Comparison of ENCODE assay signal across 25 mouse cellular contexts in genomic region chr13:101371906-101372305, GRCm38 (mm10).
DNase-seq lines count a peak whose midpoint lies in the region; ATAC-seq lines count a peak whose summit lies in the region.
"Had no signal": no experiment of that assay in that cellular context is flagged by ENCODE, and none has a peak within 500 bp of the region (broad histone marks: within the 10 kb centered on the region; RNA-seq: fewer than 3 reads in every experiment).

No protein-coding gene starts in this region.

- peak; percentile 25 for DNase-seq in kidney, adult 18-20 months
- peak; percentile 20 for DNase-seq in gonadal fat pad, adult 2 months (ENCODE audit: low read depth)
- peak; percentile 39 to 82 for DNase-seq in kidney, postnatal 36 days
- DNase-seq in cerebellum, adult 11 months = no peak
- DNase-seq in frontal cortex, postnatal 10 days (ENCODE audit: low spot score in 2 of 2) = no peak
- DNase-seq: adrenal gland, postnatal 36 days; cerebellum, adult 2 months; cerebellum, postnatal 14 days; gastrocnemius, adult 2 months; heart, postnatal 10 days; liver, embryonic 13.5 days; lung, adult 2 months; lung, postnatal 10 days; midbrain, embryonic 14.5 days; thymus, adult 2 months; thymus, postnatal 4 days had no signal

- 67% methylated on average over 1 of the region's 1 CpGs for WGBS in kidney, embryonic 14.5 days
- 52% methylated on average over 1 of the region's 1 CpGs for WGBS in kidney, embryonic 15.5 days

- H3K9me3 ChIP-seq in kidney, embryonic 14.5 days (ENCODE audit: control insufficient read depth, low read length) = no peaks in the 10 kb centered on the region
- H3K9me3 ChIP-seq in kidney, embryonic 15.5 days (replicated peaks) = no peaks in the 10 kb centered on the region
- H3K9me3 ChIP-seq: heart, embryonic 13.5 days; hindbrain, embryonic 10.5 days; hindbrain, embryonic 15.5 days; limb, embryonic 12.5 days; liver, embryonic 13.5 days had no signal

- no peaks in the 10 kb centered on the region for H3K27me3 ChIP-seq in kidney, embryonic 14.5 days (ENCODE audit: control insufficient read depth, insufficient read depth, low read length)
- H3K27me3 ChIP-seq in kidney, embryonic 15.5 days = no peaks in the 10 kb centered on the region
- H3K27me3 ChIP-seq: heart, embryonic 13.5 days; hindbrain, embryonic 15.5 days; liver, embryonic 13.5 days had no signal

- no peak overlapping the region for H3K4me2 ChIP-seq in kidney, embryonic 14.5 days (replicated peaks; ENCODE audit: low read depth, low read length)
- H3K4me2 ChIP-seq in kidney, embryonic 15.5 days = no peak overlapping the region
- H3K4me2 ChIP-seq: heart, embryonic 13.5 days; hindbrain, embryonic 15.5 days; limb, embryonic 12.5 days; liver, embryonic 13.5 days had no signal

- H3K4me3 ChIP-seq in kidney, embryonic 14.5 days (ENCODE audit: low read length) = no peak overlapping the region
- no peak overlapping the region for H3K4me3 ChIP-seq in kidney, embryonic 15.5 days (replicated peaks)
- H3K4me3 ChIP-seq: gastrocnemius, adult 2 months; heart, embryonic 13.5 days; hindbrain, embryonic 10.5 days; hindbrain, embryonic 15.5 days; left cerebral cortex, adult 2 months; limb, embryonic 12.5 days; liver, embryonic 13.5 days had no signal

- no peak overlapping the region for H3K9ac ChIP-seq in kidney, embryonic 14.5 days (ENCODE audit: low read depth, low read length)
- H3K9ac ChIP-seq in kidney, embryonic 15.5 days = no peak overlapping the region
- H3K9ac ChIP-seq: heart, embryonic 13.5 days; hindbrain, embryonic 15.5 days; limb, embryonic 12.5 days; liver, embryonic 13.5 days had no signal

- H3K36me3 ChIP-seq in kidney, embryonic 14.5 days (ENCODE audit: control insufficient read depth, insufficient read depth, low read length) = no peaks in the 10 kb centered on the region
- no peaks in the 10 kb centered on the region for H3K36me3 ChIP-seq in kidney, embryonic 15.5 days
- H3K36me3 ChIP-seq: heart, embryonic 13.5 days; hindbrain, embryonic 10.5 days; hindbrain, embryonic 15.5 days; limb, embryonic 12.5 days; liver, embryonic 13.5 days had no signal

- H3K4me1 ChIP-seq in kidney, embryonic 14.5 days (ENCODE audit: control insufficient read depth, insufficient read depth, low read length) = no peaks in the 10 kb centered on the region
- no peaks in the 10 kb centered on the region for H3K4me1 ChIP-seq in kidney, embryonic 15.5 days
- H3K4me1 ChIP-seq: hindbrain, embryonic 10.5 days; hindbrain, embryonic 15.5 days; limb, embryonic 12.5 days; liver, embryonic 13.5 days had no signal

- H3K27ac ChIP-seq in kidney, embryonic 14.5 days (ENCODE audit: low read depth, low read length) = no peak overlapping the region
- H3K27ac ChIP-seq in kidney, embryonic 15.5 days = no peak overlapping the region
- H3K27ac ChIP-seq: gastrocnemius, adult 2 months; heart, embryonic 13.5 days; hindbrain, embryonic 10.5 days; hindbrain, embryonic 15.5 days; left cerebral cortex, adult 2 months; limb, embryonic 12.5 days; liver, embryonic 13.5 days had no signal

- ATAC-seq in kidney, embryonic 14.5 days (ENCODE audit: low FRiP score, low TSS enrichment) = no peak
- ATAC-seq in kidney, embryonic 15.5 days (replicated peaks; ENCODE audit: low FRiP score) = peak; percentile 60; the same call in 1 of the 2 replicates
- ATAC-seq: forebrain, embryonic 14.5 days; inflammation-experienced regulatory T-cells, adult 6 months had no signal

Comparison
In these comparisons a context has a peak if more than half of its experiments do, and no peak if none do; other contexts are left out.
1. DNase-seq: peak in kidney, adult 18-20 months (single experiment), gonadal fat pad, adult 2 months (single experiment) and kidney, postnatal 36 days (2 of 2); none in cerebellum, adult 11 months (single experiment) and frontal cortex, postnatal 10 days (0 of 2).